Comparison of ENCODE assay signal across 14 mouse cellular contexts in the genomic region with DNA sequence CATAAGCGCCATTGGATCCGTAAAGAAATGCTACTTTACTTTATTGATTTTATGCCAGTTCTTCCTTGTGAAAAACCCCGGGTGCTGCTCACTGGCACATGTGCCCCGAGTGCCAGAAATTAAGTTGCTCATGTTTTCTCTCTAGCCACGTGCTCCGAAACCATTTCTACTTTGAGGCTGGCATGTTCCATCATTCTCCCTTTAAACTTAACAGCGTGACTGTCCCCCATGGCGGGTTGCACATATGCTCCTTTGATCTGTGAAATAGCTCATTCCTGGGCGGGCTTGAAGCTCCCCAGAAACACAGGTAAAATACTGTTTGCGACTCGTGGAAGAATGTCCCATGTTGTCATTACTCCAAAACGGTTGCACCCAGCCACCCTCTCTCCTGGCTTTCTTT. TPM values are rescaled to one million over a fixed set of nuclear protein-coding genes. Genes with fewer than 3 reads are reported as not detected.
DNase-seq lines count a peak whose midpoint lies in the region; ATAC-seq and TF ChIP-seq lines count a peak whose summit lies in the region.
"Had no signal": no experiment of that assay in that cellular context is flagged by ENCODE, and none has a peak within 500 bp of the region (broad histone marks: within the 10 kb centered on the region; RNA-seq: fewer than 3 reads in every experiment).

No protein-coding gene starts in this region.

- H3K27me3 ChIP-seq in heart, embryonic 15.5 days: no peaks in the 10 kb centered on the region
- no peaks in the 10 kb centered on the region for H3K27me3 ChIP-seq in lung, embryonic 15.5 days
- no peaks in the 10 kb centered on the region for H3K27me3 ChIP-seq in intestine, embryonic 16.5 days (replicated peaks; ENCODE audit: control insufficient read depth, insufficient read depth, low read length)
- H3K27me3 ChIP-seq in liver, embryonic 14.5 days (ENCODE audit: control insufficient read depth, insufficient read depth, low read length): peaks cover 2% of the 10 kb centered on the region; the same call in 1 of the 2 replicates
- H3K27me3 ChIP-seq in forebrain, embryonic 15.5 days: no peaks in the 10 kb centered on the region
- H3K27me3 ChIP-seq: Patski had no signal

- H3K4me2 ChIP-seq in heart, embryonic 15.5 days: peak overlapping the region; percentile 44
- H3K4me2 ChIP-seq in lung, embryonic 15.5 days: peak overlapping the region; percentile 20; the same call in 1 of the 2 replicates
- H3K4me2 ChIP-seq in intestine, embryonic 16.5 days (ENCODE audit: low read depth, low read length): 0 out of 2 replicates have a peak overlapping the region, but pooled peaks have one; percentile 36
- H3K4me2 ChIP-seq in liver, embryonic 14.5 days (ENCODE audit: low read depth): peak overlapping the region; percentile 75
- no peak overlapping the region for H3K4me2 ChIP-seq in forebrain, embryonic 15.5 days (replicated peaks)

- H3K9ac ChIP-seq in heart, embryonic 15.5 days: no peak overlapping the region
- H3K9ac ChIP-seq in lung, embryonic 15.5 days: no peak overlapping the region
- no peak overlapping the region for H3K9ac ChIP-seq in intestine, embryonic 16.5 days (ENCODE audit: low read depth, low read length)
- no peak overlapping the region for H3K9ac ChIP-seq in liver, embryonic 14.5 days (replicated peaks)
- no peak overlapping the region for H3K9ac ChIP-seq in forebrain, embryonic 15.5 days (replicated peaks)

- no peak for TF ChIP-seq CTCF in liver, embryonic 14.5 days (IDR thresholded peaks at IDR 0.05; ENCODE audit: low read depth)

- ATAC-seq in heart, embryonic 15.5 days (replicated peaks; ENCODE audit: insufficient number of reproducible peaks, insufficient read depth, low FRiP score, low read depth): no peak
- no peak for ATAC-seq in lung, embryonic 15.5 days (ENCODE audit: borderline replicate concordance, extremely low read depth, low FRiP score, low TSS enrichment)
- no peak for ATAC-seq in intestine, embryonic 16.5 days
- ATAC-seq in liver, embryonic 14.5 days (ENCODE audit: insufficient read depth): no peak
- no peak for ATAC-seq in forebrain, embryonic 15.5 days (replicated peaks)
- ATAC-seq: Patski had no signal

- no peak for TF ChIP-seq EP300 in liver, embryonic 14.5 days (IDR thresholded peaks at IDR 0.05; ENCODE audit: low read depth)

- DNase-seq in heart, adult 11 months: no peak
- DNase-seq in lung, postnatal 36 days: no peak
- DNase-seq in liver, embryonic 14.5 days (ENCODE audit: low read depth in 3 of 3, low spot score in 3 of 3): no peak
- no peak for DNase-seq in ovary, postnatal 10 days (ENCODE audit: low spot score)
- DNase-seq: cerebellum, adult 9-11 months; layer of hippocampus, adult 9-11 months; right cerebral cortex, postnatal 4 days had no signal

- H3K9me3 ChIP-seq in heart, embryonic 15.5 days (replicated peaks): no peaks in the 10 kb centered on the region
- no peaks in the 10 kb centered on the region for H3K9me3 ChIP-seq in lung, embryonic 15.5 days
- no peaks in the 10 kb centered on the region for H3K9me3 ChIP-seq in intestine, embryonic 16.5 days (ENCODE audit: control insufficient read depth, low read length)
- no peaks in the 10 kb centered on the region for H3K9me3 ChIP-seq in liver, embryonic 14.5 days (ENCODE audit: control insufficient read depth, low read length)
- no peaks in the 10 kb centered on the region for H3K9me3 ChIP-seq in forebrain, embryonic 15.5 days
- H3K9me3 ChIP-seq: forebrain, embryonic 10.5 days had no signal

- no peak overlapping the region for H3K4me3 ChIP-seq in heart, embryonic 15.5 days
- no peak overlapping the region for H3K4me3 ChIP-seq in lung, embryonic 15.5 days
- H3K4me3 ChIP-seq in intestine, embryonic 16.5 days (ENCODE audit: low read length): no peak overlapping the region
- H3K4me3 ChIP-seq in liver, embryonic 14.5 days (ENCODE audit: insufficient read depth in 1 of 2, low read depth in 2 of 2, low read length in 2 of 2): no peak overlapping the region; a peak in 1 of 4 replicates
- no peak overlapping the region for H3K4me3 ChIP-seq in forebrain, embryonic 15.5 days
- H3K4me3 ChIP-seq: forebrain, embryonic 10.5 days had no signal

- peaks cover 12% of the 10 kb centered on the region; the same call in 1 of the 2 replicates for H3K4me1 ChIP-seq in heart, embryonic 15.5 days (replicated peaks)
- H3K4me1 ChIP-seq in lung, embryonic 15.5 days: 0 out of 2 replicates have a peak, but pooled peaks cover 5% of the 10 kb centered on the region
- H3K4me1 ChIP-seq in intestine, embryonic 16.5 days (ENCODE audit: control insufficient read depth, insufficient read depth, low read length): peaks cover 7% of the 10 kb centered on the region; the same call in 1 of the 2 replicates
- H3K4me1 ChIP-seq in liver, embryonic 14.5 days (replicated peaks; ENCODE audit: control insufficient read depth in 2 of 2, insufficient read depth in 2 of 2, low read length in 1 of 2): peaks cover 11 to 15% of the 10 kb centered on the region in 2 experiments
- H3K4me1 ChIP-seq in forebrain, embryonic 15.5 days: peaks cover 15% of the 10 kb centered on the region

- no peaks in the 10 kb centered on the region for H3K36me3 ChIP-seq in heart, embryonic 15.5 days
- H3K36me3 ChIP-seq in lung, embryonic 15.5 days: no peaks in the 10 kb centered on the region
- no peaks in the 10 kb centered on the region for H3K36me3 ChIP-seq in intestine, embryonic 16.5 days (ENCODE audit: control insufficient read depth, insufficient read depth, low read length)
- H3K36me3 ChIP-seq in liver, embryonic 14.5 days (replicated peaks; ENCODE audit: control insufficient read depth, insufficient read depth, low read depth): no peaks in the 10 kb centered on the region
- no peaks in the 10 kb centered on the region for H3K36me3 ChIP-seq in forebrain, embryonic 15.5 days
- H3K36me3 ChIP-seq: forebrain, embryonic 10.5 days had no signal

- WGBS in heart, embryonic 15.5 days: 69% methylated on average over 12 of the region's 12 CpGs
- WGBS in lung, embryonic 15.5 days: 63% methylated on average over 12 of the region's 12 CpGs
- 65% methylated on average over 12 of the region's 12 CpGs for WGBS in intestine, embryonic 16.5 days
- 64% methylated on average over 12 of the region's 12 CpGs for WGBS in liver, embryonic 14.5 days (ENCODE audit: insufficient replicate concordance)
- 72% methylated on average over 12 of the region's 12 CpGs for WGBS in forebrain, embryonic 15.5 days

- no peak overlapping the region for H3K27ac ChIP-seq in heart, embryonic 15.5 days
- no peak overlapping the region for H3K27ac ChIP-seq in lung, embryonic 15.5 days
- no peak overlapping the region for H3K27ac ChIP-seq in intestine, embryonic 16.5 days (ENCODE audit: low read length)
- H3K27ac ChIP-seq in liver, embryonic 14.5 days: no peak overlapping the region
- no peak overlapping the region for H3K27ac ChIP-seq in forebrain, embryonic 15.5 days (replicated peaks)
- H3K27ac ChIP-seq: forebrain, embryonic 10.5 days had no signal

RNA-seq across cellular contexts. Expression of a gene that starts 26.4 kb away (rescaled TPM):
- 2.6 and 6.0 TPM in 2 replicates for polyA plus RNA-seq in heart, embryonic 15.5 days (2015; fragmentation: Nextera tagmentation; extraction: Ambion mirVana)
- polyA plus RNA-seq in lung, embryonic 15.5 days (2015; fragmentation: Nextera tagmentation; extraction: Ambion mirVana): 2.4 and 2.7 TPM in 2 replicates
- polyA plus RNA-seq in intestine, embryonic 16.5 days (2015; fragmentation: Nextera tagmentation; extraction: Ambion mirVana): 0.47 and 0.86 TPM in 2 replicates
- polyA plus RNA-seq in liver, embryonic 14.5 days (2012; rRNA removed): 8.7 and 9.2 TPM in 2 replicates
- 21.7 and 21.8 TPM in 2 replicates for polyA plus RNA-seq in liver, embryonic 14.5 days (2014; fragmentation: Nextera tagmentation; extraction: Ambion mirVana)
- 0.09 TPM in 1 of 2 replicates, not detected in the other for polyA plus RNA-seq in forebrain, embryonic 15.5 days (2015; fragmentation: Nextera tagmentation; extraction: Ambion mirVana)
- polyA plus RNA-seq: Patski had no signal

RNA-seq across cellular contexts. Expression of a gene that starts 33.8 kb away (rescaled TPM):
- polyA plus RNA-seq in heart, embryonic 15.5 days (2015; fragmentation: Nextera tagmentation; extraction: Ambion mirVana): not detected in 2 replicates
- not detected in 2 replicates for polyA plus RNA-seq in lung, embryonic 15.5 days (2015; fragmentation: Nextera tagmentation; extraction: Ambion mirVana)
- polyA plus RNA-seq in intestine, embryonic 16.5 days (2015; fragmentation: Nextera tagmentation; extraction: Ambion mirVana): not detected in 2 replicates
- not detected in 2 replicates for polyA plus RNA-seq in liver, embryonic 14.5 days (2012; rRNA removed)
- polyA plus RNA-seq in liver, embryonic 14.5 days (2014; fragmentation: Nextera tagmentation; extraction: Ambion mirVana): not detected in 2 replicates
- not detected in 2 replicates for polyA plus RNA-seq in forebrain, embryonic 15.5 days (2015; fragmentation: Nextera tagmentation; extraction: Ambion mirVana)
- polyA plus RNA-seq: adrenal gland, adult 2 months; forebrain, embryonic 10.5 days; Patski had no signal
